Mouse (Mus musculus) lung, embryonic 14.5 days (tissue): ENCODE measurements around the gene Dlgap4. TPM values are rescaled to one million over a fixed set of nuclear protein-coding genes. Genes with fewer than 3 reads are reported as not detected.

Experiments
- ATAC-seq: fragments of 200-750 bp; cut with Nextera tagmentation; 2 replicates; pipeline ENCODE4 v1.8.0; 2017; ENCODE audit warnings: mild to moderate bottlenecking, moderate TSS enrichment, moderate library complexity; ENCODE audit not compliant: insufficient read depth
- DNase-seq: peaks from one replicate; pipeline ENCODE4 v3.0.0-alpha.2; 2015
- H3K27ac ChIP-seq: fragments of 300-500 bp; sonication (generic); 2 replicates; pipeline ENCODE4 v1.5.1; 2014; ENCODE audit warnings: low read depth, mild to moderate bottlenecking, moderate library complexity
- H3K27me3 ChIP-seq: fragments of 300-500 bp; sonication (generic); 2 replicates; pipeline ENCODE4 v1.6.1; 2014; ENCODE audit warnings: low read length, control low read depth; ENCODE audit not compliant: insufficient read depth
- H3K36me3 ChIP-seq: fragments of 300-500 bp; sonication (generic); 2 replicates; pipeline ENCODE4 v1.6.1; 2014; ENCODE audit warnings: control low read depth; ENCODE audit not compliant: insufficient read depth
- H3K4me1 ChIP-seq: fragments of 300-500 bp; sonication (generic); 2 replicates; pipeline ENCODE4 v1.6.1; 2014; ENCODE audit warnings: antibody characterized with exemption, control low read depth; ENCODE audit not compliant: insufficient read depth
- H3K4me2 ChIP-seq: fragments of 300-500 bp; sonication (generic); 2 replicates; pipeline ENCODE4 v1.6.1; 2014; ENCODE audit warnings: mild to moderate bottlenecking
- H3K4me3 ChIP-seq: fragments of 300-500 bp; sonication (generic); 2 replicates; pipeline ENCODE4 v1.5.1; 2014; ENCODE audit warnings: low read depth, low read length
- H3K9ac ChIP-seq: fragments of 300-500 bp; sonication (generic); 2 replicates; pipeline ENCODE4 v1.6.1; 2014
- H3K9me3 ChIP-seq: fragments of 300-500 bp; sonication (generic); 2 replicates; pipeline ENCODE4 v1.6.1; 2016; ENCODE audit warnings: low read depth, low read length, control low read depth
- CTCF ChIP-seq: IDR thresholded peaks from 2 replicates; pipeline ENCODE4 v1.5.1; 2016; ENCODE audit warnings: antibody characterized with exemption, low read depth
- WGBS: fragments of 180-500 bp; shearing (Covaris S2); extraction: QIAGEN DNeasy Blood & Tissue Kit; methylation state at CpG from one replicate; pipeline ENCODE4 v1.1.7; 2014; 5-methylcytosine and 5-hydroxymethylcytosine counted together
- polyA plus RNA-seq: library from polyadenylated mRNA; unstranded; fragments of >200 nt; fragmentation: Nextera tagmentation; extraction: Ambion mirVana; gene quantifications from 2 replicates; pipeline ENCODE4 v1.2.1, GENCODE M21; 2014

Gene Dlgap4
- polyA plus RNA-seq, 1 experiment from 2014 or later: 78.7 TPM

DNA sequence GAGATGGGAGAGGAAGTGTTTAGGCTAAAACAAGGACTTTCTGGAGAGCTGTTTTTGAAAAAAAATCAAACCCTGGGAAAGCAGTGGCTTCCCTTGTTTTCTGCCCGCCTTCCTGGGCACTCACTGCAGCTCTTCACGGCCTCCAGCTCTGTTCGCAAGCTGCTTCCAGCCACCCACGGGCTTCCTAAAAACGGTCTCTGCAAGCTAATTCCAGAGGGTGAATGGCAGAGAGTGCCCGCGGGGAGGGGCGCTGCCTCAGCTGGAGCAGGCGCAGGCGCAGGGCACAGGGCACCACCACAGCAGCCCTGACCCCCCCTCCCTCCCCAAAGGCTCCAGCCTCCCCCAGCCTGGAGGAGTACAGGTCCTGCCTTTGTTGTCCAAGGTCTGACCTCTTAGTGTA, 32.3 kb upstream of the Dlgap4 start:
- Histone ChIP-seq H3K4me1 (no peaks in the 10 kb centered on the region), H3K4me2 (no peak overlapping the region), H3K36me3 (no peaks in the 10 kb centered on the region), H3K27ac (no peak overlapping the region), H3K9ac (no peak overlapping the region), H3K27me3 (no peaks in the 10 kb centered on the region), H3K9me3 (no peaks in the 10 kb centered on the region), H3K4me3 (no peak overlapping the region)
- no peak for ATAC-seq
- no peak for TF ChIP-seq CTCF
- WGBS: 58% methylated on average over 10 of the region's 10 CpGs
- DNase-seq: no peak

DNA sequence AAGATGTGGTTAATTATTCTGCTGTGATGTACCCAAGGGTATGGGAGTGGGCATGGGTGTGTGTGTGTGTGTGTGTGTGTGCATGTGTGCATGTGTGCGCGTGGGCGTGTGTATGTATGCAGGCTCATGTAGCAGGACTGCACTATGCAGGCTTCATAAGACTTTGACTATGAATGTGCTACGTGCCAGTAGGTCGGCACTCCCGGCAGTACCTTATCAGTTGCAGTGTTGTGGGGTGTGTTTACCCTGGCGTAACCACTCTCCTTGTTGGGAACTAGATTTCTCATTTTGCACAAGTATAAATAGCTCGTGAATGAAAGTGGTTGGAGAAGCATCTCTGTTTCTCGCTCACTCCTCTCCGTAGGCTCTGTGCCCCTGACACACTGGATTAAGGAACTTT, 30.6 kb upstream of the Dlgap4 start:
- H3K27me3 ChIP-seq: no peaks in the 10 kb centered on the region
- DNase-seq (no peak), ATAC-seq (no peak)
- H3K4me3 ChIP-seq: no peak overlapping the region
- no peak overlapping the region for H3K9ac ChIP-seq
- no peaks in the 10 kb centered on the region for H3K9me3 ChIP-seq
- TF ChIP-seq CTCF: no peak
- no peaks in the 10 kb centered on the region for H3K4me1 ChIP-seq
- WGBS: 75% methylated on average over 10 of the region's 10 CpGs
- no peak overlapping the region for H3K27ac ChIP-seq
- H3K36me3 ChIP-seq: no peaks in the 10 kb centered on the region
- H3K4me2 ChIP-seq: no peak overlapping the region

DNA sequence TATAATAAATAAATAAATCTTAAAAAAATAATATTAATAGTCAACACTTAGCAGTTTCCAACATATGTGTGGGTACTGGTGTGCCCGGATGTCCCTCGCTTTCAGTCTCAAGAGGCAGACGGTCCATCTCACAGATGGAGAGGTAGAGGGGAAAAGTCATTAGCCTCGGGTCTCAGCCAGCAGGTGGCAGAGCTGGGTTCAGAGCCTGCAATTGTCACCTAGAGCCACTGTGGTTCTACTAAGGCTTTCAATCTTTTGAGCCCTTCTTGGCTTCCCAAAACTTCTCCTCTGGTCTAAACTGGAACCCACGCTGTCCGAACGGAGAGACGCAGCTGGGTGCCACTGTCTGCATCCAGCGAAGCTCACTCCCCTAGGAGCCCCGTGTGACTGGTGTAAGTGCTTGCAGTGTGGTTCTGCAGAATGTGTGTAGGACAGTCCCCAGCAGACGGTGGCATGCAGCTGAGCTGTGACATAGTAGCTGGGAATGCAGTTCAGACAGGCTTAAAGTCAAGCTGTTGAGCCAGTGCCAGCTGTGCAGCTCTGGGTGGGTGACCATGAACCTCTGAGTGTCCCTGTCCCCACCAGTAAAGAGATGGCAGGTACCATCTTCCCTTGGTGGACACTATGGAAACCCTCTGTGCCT, 29.2 kb upstream of the Dlgap4 start:
- no peaks in the 10 kb centered on the region for H3K9me3 ChIP-seq
- no peak overlapping the region for H3K27ac ChIP-seq
- ATAC-seq (no peak), DNase-seq (peak; percentile 15)
- H3K36me3 ChIP-seq: no peaks in the 10 kb centered on the region
- H3K27me3 ChIP-seq: no peaks in the 10 kb centered on the region
- H3K9ac ChIP-seq: no peak overlapping the region
- H3K4me2 ChIP-seq: no peak overlapping the region
- 54% methylated on average over 11 of the region's 11 CpGs for WGBS
- no peaks in the 10 kb centered on the region for H3K4me1 ChIP-seq
- peak; percentile 53 for TF ChIP-seq CTCF
- no peak overlapping the region for H3K4me3 ChIP-seq

DNA sequence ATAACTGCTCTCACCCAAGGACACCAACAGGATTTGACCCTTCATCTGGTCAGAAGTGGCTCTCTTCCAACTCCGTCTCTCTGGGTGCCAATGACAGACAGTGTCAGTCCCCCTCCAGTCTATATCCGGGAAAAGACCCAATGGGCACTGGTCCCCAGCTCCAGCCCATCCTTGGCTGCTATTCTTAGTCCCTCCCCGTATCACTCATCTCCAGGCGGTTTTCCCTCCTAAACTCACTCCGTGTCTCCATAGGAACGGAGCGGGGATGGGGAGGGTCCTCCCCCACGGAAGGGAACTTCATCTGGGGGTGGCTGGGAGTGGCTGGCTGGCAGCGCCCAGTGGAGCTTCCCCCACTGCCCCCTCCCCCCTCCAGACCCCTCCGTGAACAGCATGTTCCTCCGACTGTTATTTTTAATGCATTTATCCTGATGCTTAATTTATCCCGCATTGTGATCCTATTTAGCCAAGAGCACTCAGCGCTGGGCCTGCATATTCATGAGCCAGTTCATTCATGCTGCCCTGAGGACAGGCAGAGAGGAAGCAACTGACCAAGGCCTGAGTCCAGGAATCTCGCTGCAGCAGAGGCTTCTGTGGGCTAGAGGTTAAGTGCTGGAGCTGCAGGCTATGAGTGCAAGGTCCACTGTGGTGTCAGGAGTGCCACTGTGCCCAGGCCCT, 28.6 kb upstream of the Dlgap4 start:
- H3K4me2 ChIP-seq: no peak overlapping the region
- peak; percentile 8 for DNase-seq
- no peak overlapping the region for H3K4me3 ChIP-seq
- 48% methylated on average over 14 of the region's 14 CpGs for WGBS
- no peaks in the 10 kb centered on the region for H3K9me3 ChIP-seq
- TF ChIP-seq CTCF: no peak
- H3K27me3 ChIP-seq: no peaks in the 10 kb centered on the region
- no peak for ATAC-seq
- no peaks in the 10 kb centered on the region for H3K36me3 ChIP-seq
- H3K27ac ChIP-seq: no peak overlapping the region
- no peaks in the 10 kb centered on the region for H3K4me1 ChIP-seq
- no peak overlapping the region for H3K9ac ChIP-seq

DNA sequence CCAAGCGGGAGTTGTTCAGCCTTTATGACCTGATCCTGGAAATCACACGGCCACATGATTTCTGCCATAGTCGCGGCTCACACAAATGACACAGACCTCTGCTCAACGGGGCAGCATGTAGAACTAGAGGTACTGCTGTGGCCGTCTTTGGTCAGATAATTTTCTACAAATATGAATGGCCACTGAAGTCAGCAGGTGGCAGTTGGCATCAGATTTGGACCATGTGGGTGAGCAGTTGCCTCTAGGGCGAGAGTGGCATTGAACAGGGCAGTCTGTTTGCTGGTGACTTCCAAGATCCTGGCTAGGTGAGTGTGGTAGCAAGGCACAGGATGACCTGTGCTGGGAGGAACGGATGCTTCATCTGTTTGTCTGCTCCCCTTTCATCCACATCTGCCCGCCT, 24.0 kb upstream of the Dlgap4 start:
- no peaks in the 10 kb centered on the region for H3K36me3 ChIP-seq
- H3K27ac ChIP-seq: no peak overlapping the region
- H3K27me3 ChIP-seq: no peaks in the 10 kb centered on the region
- H3K4me3 ChIP-seq: no peak overlapping the region
- H3K9ac ChIP-seq: no peak overlapping the region
- no peaks in the 10 kb centered on the region for H3K9me3 ChIP-seq
- ATAC-seq: no peak
- DNase-seq: no peak
- WGBS: 86% methylated on average over 9 of the region's 9 CpGs
- TF ChIP-seq CTCF: no peak
- no peaks in the 10 kb centered on the region for H3K4me1 ChIP-seq
- no peak overlapping the region for H3K4me2 ChIP-seq

DNA sequence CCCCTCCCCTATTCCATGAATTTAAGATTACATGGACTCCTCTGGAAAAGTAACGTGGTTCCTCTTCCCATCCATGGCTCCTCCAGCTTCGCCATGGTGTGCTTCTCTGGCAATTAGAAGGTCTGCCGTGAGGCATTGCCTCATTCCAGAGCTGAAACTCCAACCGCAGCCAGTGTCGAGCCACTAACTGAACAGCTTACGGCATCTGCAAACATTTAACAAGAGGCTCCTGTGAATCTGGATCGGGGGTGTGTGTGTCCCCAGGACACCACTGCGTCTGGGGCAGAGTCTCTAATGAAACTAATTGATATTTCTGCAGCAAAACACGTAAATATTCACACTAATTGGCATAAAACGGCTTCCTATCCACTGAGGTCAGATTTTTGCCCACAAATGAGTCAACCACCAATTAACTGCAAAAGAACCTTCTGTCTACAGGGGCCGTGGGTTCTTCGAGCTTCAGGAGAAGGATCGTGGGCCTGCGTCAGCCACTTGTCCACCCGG, 18.5 kb upstream of the Dlgap4 start:
- WGBS: 62% methylated on average over 15 of the region's 15 CpGs
- Histone ChIP-seq H3K4me1 (no peaks in the 10 kb centered on the region), H3K4me2 (no peak overlapping the region), H3K4me3 (no peak overlapping the region), H3K36me3 (no peaks in the 10 kb centered on the region), H3K9me3 (no peaks in the 10 kb centered on the region), H3K27ac (no peak overlapping the region), H3K9ac (no peak overlapping the region), H3K27me3 (no peaks in the 10 kb centered on the region)
- ATAC-seq: no peak
- DNase-seq: no peak
- TF ChIP-seq CTCF: no peak

DNA sequence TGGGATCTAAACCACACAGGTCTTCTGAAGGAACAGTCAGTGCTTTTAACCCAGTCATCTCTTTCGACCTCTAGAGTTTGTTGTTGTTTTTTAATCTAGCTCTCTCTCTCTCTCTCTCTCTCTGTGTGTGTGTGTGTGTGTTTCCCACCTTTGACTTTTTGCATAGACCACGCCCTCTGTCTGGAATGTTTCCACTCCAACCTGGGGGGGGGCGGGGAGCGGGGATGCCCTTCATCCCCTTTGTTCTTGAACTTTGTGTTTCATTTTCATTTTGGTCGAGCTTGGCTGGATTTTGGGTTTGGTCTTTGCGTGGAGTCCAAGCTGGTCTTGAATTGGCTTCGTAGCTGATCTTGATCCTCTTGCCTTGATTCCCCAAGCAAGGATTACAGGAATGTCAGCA, 10.9 kb upstream of the Dlgap4 start:
- 80% methylated on average over 7 of the region's 7 CpGs for WGBS

More for the DNA sequence above, 10.9 kb upstream of the Dlgap4 start:
- Histone ChIP-seq H3K27me3 (no peaks in the 10 kb centered on the region), H3K4me3 (no peak overlapping the region), H3K27ac (no peak overlapping the region), H3K36me3 (no peaks in the 10 kb centered on the region), H3K4me1 (no peaks in the 10 kb centered on the region), H3K9ac (no peak overlapping the region), H3K4me2 (no peak overlapping the region), H3K9me3 (no peaks in the 10 kb centered on the region)
- DNase-seq: no peak
- TF ChIP-seq CTCF: no peak
- ATAC-seq: no peak
